Mouse (Mus musculus): ENCODE data around the gene Hspa12a. TPM values are rescaled to one million over a fixed set of nuclear protein-coding genes. Genes with fewer than 3 reads are reported as not detected.
"Not testable (repeated sequence)": the region's sequence is repeated elsewhere in the genome, so short reads cannot be mapped to it uniquely, and the experiment has no call there.

The Hspa12a gene
- polyA plus RNA-seq, 1 experiment from 2014 or later: 54.4 TPM

GRCm38 (mm10) chr19:58906685-58907084 lies 36.8 kb downstream of the Hspa12a start:
- H3K27me3 ChIP-seq: peaks cover 4% of the 10 kb centered on the region; the same call in 1 of the 2 replicates
- peaks cover 8% of the 10 kb centered on the region; the same call in 1 of the 2 replicates for H3K4me1 ChIP-seq
- 24% methylated on average over 9 of the region's 9 CpGs for WGBS

DNA sequence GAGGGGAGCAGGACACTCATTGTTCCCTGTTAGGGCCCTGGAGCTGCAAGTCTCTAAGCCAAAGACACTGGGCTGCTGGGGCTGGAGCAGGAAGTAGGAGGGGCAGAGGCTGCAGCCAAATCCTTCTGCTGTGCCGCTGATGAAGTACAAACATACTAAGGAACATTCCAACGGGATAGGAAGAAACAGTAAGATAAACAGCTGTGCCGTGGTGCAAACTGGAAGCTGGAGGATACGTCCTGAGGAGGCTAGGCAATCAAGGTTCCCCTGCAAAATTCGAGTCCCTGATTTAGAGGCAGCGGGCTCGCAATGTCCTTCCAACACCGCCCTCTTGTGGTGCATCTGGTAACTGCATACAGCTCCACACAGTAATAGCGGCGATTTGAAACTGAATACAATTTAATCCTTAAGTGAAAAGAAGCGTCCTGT lies 39.5 kb downstream of the Hspa12a start:
- peak; percentile 57 for ATAC-seq (replicated peaks)

More at GRCm38 (mm10) chr19:58906685-58907084, 36.8 kb downstream of the Hspa12a start:
- H3K27ac ChIP-seq (replicated peaks): no peak overlapping the region
- no peak overlapping the region for H3K9ac ChIP-seq (replicated peaks)
- H3K9me3 ChIP-seq: no peaks in the 10 kb centered on the region
- no peak for ATAC-seq (replicated peaks)
- H3K4me2 ChIP-seq (replicated peaks): no peak overlapping the region
- no peaks in the 10 kb centered on the region for H3K36me3 ChIP-seq
- H3K4me3 ChIP-seq: no peak overlapping the region

DNA sequence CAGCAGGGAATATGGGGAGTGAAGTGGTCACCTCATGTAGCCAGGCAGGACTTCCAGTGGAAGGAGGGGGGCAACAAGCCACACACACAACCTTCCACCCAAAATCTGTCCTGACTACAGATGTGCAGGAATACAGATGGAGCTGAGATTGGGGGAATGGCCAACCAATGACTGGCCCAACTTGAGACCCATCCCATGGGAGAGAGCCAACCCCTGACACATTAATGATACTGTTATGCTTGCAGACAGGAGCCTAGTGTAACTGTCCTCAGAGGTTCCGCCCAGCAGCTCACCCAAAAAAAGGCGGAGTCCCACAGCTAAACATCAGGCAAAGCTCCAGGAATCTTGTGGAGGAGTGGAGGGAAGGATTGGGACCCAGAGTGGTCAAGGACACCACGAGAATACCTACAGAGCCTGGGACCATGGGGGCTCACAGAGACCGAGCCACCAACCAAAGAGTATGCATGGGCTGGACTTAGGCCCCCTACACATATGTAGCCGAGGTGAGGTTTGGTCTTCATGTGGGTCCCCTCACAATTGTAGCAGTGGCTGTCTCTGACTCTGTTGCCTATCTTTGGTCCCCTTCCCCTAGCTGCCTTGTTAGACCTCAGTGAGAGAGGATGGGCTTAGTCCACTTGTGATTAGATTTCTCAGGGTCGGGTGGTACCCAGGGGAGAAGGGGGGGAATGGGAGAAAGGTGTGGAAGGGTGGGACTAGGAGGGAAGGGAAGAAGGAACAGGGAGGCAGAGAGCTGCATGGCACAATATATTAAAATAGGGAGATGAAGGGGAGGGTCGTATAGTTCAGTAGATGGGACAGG lies 40.2 kb downstream of the Hspa12a start:
- no peaks in the 10 kb centered on the region for H3K4me1 ChIP-seq
- H3K36me3 ChIP-seq: no peaks in the 10 kb centered on the region
- H3K4me3 ChIP-seq: no peak overlapping the region; the same call in 1 of the 2 replicates
- H3K27me3 ChIP-seq: peaks cover 4% of the 10 kb centered on the region; the same call in 1 of the 2 replicates
- peak overlapping the region; percentile 43 for H3K4me2 ChIP-seq (replicated peaks)
- peak; percentile 26; the same call in 1 of the 2 replicates for ATAC-seq (replicated peaks)
- no peaks in the 10 kb centered on the region for H3K9me3 ChIP-seq
- H3K9ac ChIP-seq (replicated peaks): no peak overlapping the region
- WGBS: 64% methylated on average over 7 of the region's 7 CpGs
- H3K27ac ChIP-seq (replicated peaks): no peak overlapping the region

More for the DNA sequence above, 39.5 kb downstream of the Hspa12a start:
- H3K4me2 ChIP-seq (replicated peaks): peak overlapping the region; percentile 43
- WGBS: under 1% methylated on average over 11 of the region's 11 CpGs
- no peak overlapping the region for H3K9ac ChIP-seq (replicated peaks)
- peaks cover 4% of the 10 kb centered on the region; the same call in 1 of the 2 replicates for H3K27me3 ChIP-seq
- H3K4me1 ChIP-seq: no peaks in the 10 kb centered on the region
- peak overlapping the region; percentile 18 for H3K4me3 ChIP-seq
- no peaks in the 10 kb centered on the region for H3K36me3 ChIP-seq
- H3K27ac ChIP-seq (replicated peaks): no peak overlapping the region
- no peaks in the 10 kb centered on the region for H3K9me3 ChIP-seq

- not testable (repeated sequence) for ATAC-seq (replicated peaks); H3K9ac ChIP-seq (replicated peaks)
Observed at GRCm38 (mm10) chr19:58900471-58900870, 43.0 kb downstream of the Hspa12a start.

GRCm38 (mm10) chr19:58896216-58896615 lies 47.2 kb downstream of the Hspa12a start:
- Histone ChIP-seq H3K4me2 (replicated peaks) (no peak overlapping the region), H3K4me1 (peaks cover 4% of the 10 kb centered on the region; the same call in 1 of the 2 replicates), H3K9me3 (no peaks in the 10 kb centered on the region), H3K36me3 (no peaks in the 10 kb centered on the region), H3K27me3 (no peaks in the 10 kb centered on the region), H3K9ac (replicated peaks) (no peak overlapping the region), H3K27ac (replicated peaks) (no peak overlapping the region), H3K4me3 (no peak overlapping the region)
- ATAC-seq (replicated peaks): no peak
- 33% methylated on average over 3 of the region's 3 CpGs for WGBS

More at GRCm38 (mm10) chr19:58900471-58900870, 43.0 kb downstream of the Hspa12a start:
- not testable (repeated sequence) for H3K4me2 ChIP-seq (replicated peaks); H3K27ac ChIP-seq (replicated peaks); H3K9me3 ChIP-seq; H3K27me3 ChIP-seq; H3K4me1 ChIP-seq; H3K36me3 ChIP-seq; H3K4me3 ChIP-seq
- 91% methylated on average over 10 of the region's 10 CpGs for WGBS

GRCm38 (mm10) chr19:58889306-58890038 lies 54.0 kb downstream of the Hspa12a start:
- 64% methylated on average over 8 of the region's 8 CpGs for WGBS
- no peak for ATAC-seq (replicated peaks)
- no peak overlapping the region; the same call in 1 of the 2 replicates for H3K27ac ChIP-seq (replicated peaks)

GRCm38 (mm10) chr19:58886467-58886866 lies 57.0 kb downstream of the Hspa12a start:
- Histone ChIP-seq H3K9ac (replicated peaks) (no peak overlapping the region), H3K27me3 (no peaks in the 10 kb centered on the region), H3K27ac (replicated peaks) (no peak overlapping the region), H3K4me2 (replicated peaks) (no peak overlapping the region), H3K4me1 (no peaks in the 10 kb centered on the region), H3K36me3 (no peaks in the 10 kb centered on the region), H3K4me3 (no peak overlapping the region), H3K9me3 (no peaks in the 10 kb centered on the region)
- WGBS: 67% methylated on average over 7 of the region's 7 CpGs
- ATAC-seq (replicated peaks): no peak

More at GRCm38 (mm10) chr19:58889306-58890038, 54.0 kb downstream of the Hspa12a start:
- Histone ChIP-seq H3K4me2 (replicated peaks) (no peak overlapping the region), H3K36me3 (no peaks in the 10 kb centered on the region), H3K27me3 (no peaks in the 10 kb centered on the region), H3K9ac (replicated peaks) (no peak overlapping the region), H3K4me3 (no peak overlapping the region), H3K9me3 (no peaks in the 10 kb centered on the region), H3K4me1 (no peaks in the 10 kb centered on the region)

GRCm38 (mm10) chr19:58883451-58883850 lies 60.0 kb downstream of the Hspa12a start:
- WGBS: 81% methylated on average over 3 of the region's 3 CpGs
- Histone ChIP-seq H3K27me3 (no peaks in the 10 kb centered on the region), H3K4me2 (replicated peaks) (no peak overlapping the region), H3K9me3 (no peaks in the 10 kb centered on the region), H3K4me1 (no peaks in the 10 kb centered on the region), H3K4me3 (no peak overlapping the region), H3K27ac (replicated peaks) (no peak overlapping the region), H3K9ac (replicated peaks) (no peak overlapping the region), H3K36me3 (no peaks in the 10 kb centered on the region)
- no peak for ATAC-seq (replicated peaks)

DNA sequence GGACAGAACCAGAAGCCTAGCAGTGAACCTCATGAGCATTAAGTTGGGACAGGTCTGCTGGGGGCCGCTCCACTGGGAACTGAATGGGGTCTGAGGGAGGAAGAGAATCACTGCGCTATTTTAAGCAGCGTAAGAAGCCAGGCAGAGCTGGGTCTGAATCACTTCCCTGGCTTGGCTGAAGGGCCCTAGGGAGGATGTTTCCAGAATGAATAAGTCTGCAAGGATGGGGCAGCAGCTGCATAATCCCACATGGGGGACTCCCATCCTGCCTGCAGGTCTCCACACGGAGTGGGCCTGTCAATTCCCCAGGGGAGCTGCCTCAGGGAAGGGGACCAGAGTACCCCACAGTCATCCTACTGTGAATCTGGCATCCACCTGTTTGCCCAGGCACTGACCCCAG lies 61.1 kb downstream of the Hspa12a start:
- Histone ChIP-seq H3K4me1 (no peaks in the 10 kb centered on the region), H3K4me2 (replicated peaks) (no peak overlapping the region), H3K36me3 (no peaks in the 10 kb centered on the region), H3K9me3 (no peaks in the 10 kb centered on the region), H3K27me3 (no peaks in the 10 kb centered on the region), H3K4me3 (no peak overlapping the region), H3K27ac (replicated peaks) (no peak overlapping the region), H3K9ac (replicated peaks) (no peak overlapping the region)
- 80% methylated on average over 4 of the region's 4 CpGs for WGBS
- ATAC-seq (replicated peaks): no peak

DNA sequence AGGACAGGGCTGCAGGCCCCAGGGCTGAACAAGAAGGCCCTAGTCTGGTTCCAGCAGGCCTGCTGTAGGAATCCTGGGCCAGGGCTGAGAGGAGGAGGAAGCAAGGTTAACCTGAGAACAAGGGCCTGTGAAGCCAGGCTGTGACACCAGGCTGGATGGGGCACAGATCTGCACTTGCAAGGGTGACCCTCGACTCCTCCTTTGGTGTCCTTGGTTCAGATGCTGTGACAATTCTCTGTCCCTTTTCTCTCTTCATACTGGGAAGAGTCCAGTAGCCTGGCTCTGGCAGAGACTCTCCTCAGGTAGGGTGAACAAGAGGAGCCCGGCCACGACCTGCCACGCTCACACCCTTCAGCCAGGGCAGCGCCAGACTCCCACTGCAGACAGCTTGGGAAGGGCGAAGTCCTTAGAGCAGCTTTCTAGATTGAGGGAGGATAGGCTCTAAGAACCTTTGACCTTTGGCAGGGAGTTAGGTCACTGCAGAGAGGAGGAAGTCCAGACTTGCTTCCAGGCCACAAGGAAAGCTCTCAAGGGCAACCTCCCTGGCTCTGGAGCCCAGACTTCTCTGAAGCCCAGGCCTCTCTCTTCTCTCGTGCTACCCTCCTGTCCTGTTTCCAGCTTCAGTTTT lies 64.0 kb downstream of the Hspa12a start:
- H3K36me3 ChIP-seq: no peaks in the 10 kb centered on the region
- no peak overlapping the region for H3K4me3 ChIP-seq
- H3K9ac ChIP-seq (replicated peaks): no peak overlapping the region
- WGBS: 84% methylated on average over 7 of the region's 7 CpGs
- no peak for ATAC-seq (replicated peaks)
- no peaks in the 10 kb centered on the region for H3K9me3 ChIP-seq
- no peaks in the 10 kb centered on the region for H3K27me3 ChIP-seq
- H3K4me1 ChIP-seq: no peaks in the 10 kb centered on the region
- no peak overlapping the region for H3K27ac ChIP-seq (replicated peaks)
- no peak overlapping the region for H3K4me2 ChIP-seq (replicated peaks)

DNA sequence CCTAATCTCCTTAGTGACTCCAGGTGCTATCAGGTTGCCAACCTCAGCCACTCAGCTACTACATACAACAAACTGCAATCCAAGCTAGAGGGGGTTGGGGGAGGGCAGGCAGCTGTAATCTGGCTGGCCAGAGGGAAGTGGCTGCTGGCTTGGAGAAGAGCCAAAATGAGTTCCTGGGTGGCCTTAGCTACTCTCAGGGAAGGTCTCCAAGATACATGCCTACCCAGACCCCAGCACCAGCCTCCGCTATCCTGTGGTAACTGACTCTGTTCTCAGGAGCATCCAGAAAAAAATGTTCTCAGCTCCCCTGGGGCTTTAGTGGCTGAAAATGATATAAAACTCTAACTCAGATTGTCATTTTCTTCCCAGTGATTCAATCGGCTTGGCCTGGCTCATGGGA lies 64.9 kb downstream of the Hspa12a start:
- Histone ChIP-seq H3K4me3 (no peak overlapping the region), H3K4me2 (replicated peaks) (no peak overlapping the region), H3K27ac (replicated peaks) (no peak overlapping the region), H3K4me1 (no peaks in the 10 kb centered on the region), H3K27me3 (no peaks in the 10 kb centered on the region), H3K9ac (replicated peaks) (no peak overlapping the region), H3K9me3 (no peaks in the 10 kb centered on the region), H3K36me3 (no peaks in the 10 kb centered on the region)
- WGBS: 81% methylated on average over 2 of the region's 2 CpGs
- ATAC-seq (replicated peaks): 0 out of 2 replicates have a peak, but pooled peaks have one; percentile 16

GRCm38 (mm10) chr19:58873536-58873935 lies 69.9 kb downstream of the Hspa12a start:
- H3K4me1 ChIP-seq: no peaks in the 10 kb centered on the region
- ATAC-seq (replicated peaks): no peak
- H3K9ac ChIP-seq (replicated peaks): no peak overlapping the region
- H3K4me3 ChIP-seq: no peak overlapping the region
- H3K27me3 ChIP-seq: no peaks in the 10 kb centered on the region
- no peaks in the 10 kb centered on the region for H3K9me3 ChIP-seq
- H3K27ac ChIP-seq (replicated peaks): no peak overlapping the region
- no peaks in the 10 kb centered on the region for H3K36me3 ChIP-seq
- H3K4me2 ChIP-seq (replicated peaks): no peak overlapping the region
- WGBS: 88% methylated on average over 3 of the region's 3 CpGs
